Comparison of ENCODE assay signal across 10 mouse cellular contexts in genomic region chr10:84059646-84060491, GRCm38 (mm10).
DNase-seq lines count a peak whose midpoint lies in the region; ATAC-seq and TF ChIP-seq lines count a peak whose summit lies in the region.
"Had no signal": no experiment of that assay in that cellular context is flagged by ENCODE, and none has a peak within 500 bp of the region (broad histone marks: within the 10 kb centered on the region; RNA-seq: fewer than 3 reads in every experiment).

No protein-coding gene starts in this region.

- peaks cover 33% of the 10 kb centered on the region for H3K4me1 ChIP-seq in embryonic facial prominence, embryonic 15.5 days
- peaks cover 12% of the 10 kb centered on the region for H3K4me1 ChIP-seq in hindbrain, postnatal 0 days (ENCODE audit: insufficient read depth, low read length)
- H3K4me1 ChIP-seq in lung, postnatal 0 days (ENCODE audit: insufficient read depth, low read depth, low read length): 0 out of 2 replicates have a peak, but pooled peaks cover 7% of the 10 kb centered on the region

- H3K27me3 ChIP-seq in embryonic facial prominence, embryonic 15.5 days: no peaks in the 10 kb centered on the region
- no peaks in the 10 kb centered on the region for H3K27me3 ChIP-seq in hindbrain, postnatal 0 days (ENCODE audit: insufficient read depth, low read length)
- H3K27me3 ChIP-seq in lung, postnatal 0 days (replicated peaks; ENCODE audit: insufficient read depth, low read length): no peaks in the 10 kb centered on the region

- H3K9ac ChIP-seq in embryonic facial prominence, embryonic 15.5 days: no peak overlapping the region
- no peak overlapping the region for H3K9ac ChIP-seq in hindbrain, postnatal 0 days (replicated peaks; ENCODE audit: low read length)
- no peak overlapping the region for H3K9ac ChIP-seq in lung, postnatal 0 days (replicated peaks; ENCODE audit: low read depth)
- H3K9ac ChIP-seq: kidney, embryonic 15.5 days had no signal

- TF ChIP-seq EP300 in lung, postnatal 0 days (IDR thresholded peaks at IDR 0.05): no peak

- peak; percentile 86 for DNase-seq in heart, adult 11 months
- no peak for DNase-seq in heart, adult 8-10 months (ENCODE audit: low spot score)
- DNase-seq in hindbrain, postnatal 0 days (ENCODE audit: low spot score): peak; percentile 53
- no peak for DNase-seq in ovary, postnatal 36 days (ENCODE audit: low spot score)
- DNase-seq in MN1 (ENCODE audit: low spot score): no peak
- no peak for DNase-seq in lung, postnatal 0 days (ENCODE audit: low spot score)

- no peak overlapping the region for H3K4me3 ChIP-seq in embryonic facial prominence, embryonic 15.5 days (replicated peaks)
- H3K4me3 ChIP-seq in hindbrain, postnatal 0 days (ENCODE audit: low read length): no peak overlapping the region
- H3K4me3 ChIP-seq in lung, postnatal 0 days (ENCODE audit: low read depth, low read length): no peak overlapping the region
- H3K4me3 ChIP-seq: erythroblast, embryonic 14.5 days; kidney, embryonic 15.5 days had no signal

- no peak for TF ChIP-seq CTCF in hindbrain, postnatal 0 days (IDR thresholded peaks at IDR 0.05; ENCODE audit: low read depth)
- TF ChIP-seq CTCF in lung, postnatal 0 days (IDR thresholded peaks at IDR 0.05): no peak

- ATAC-seq in cerebellum, adult (ENCODE audit: insufficient number of reproducible peaks, low FRiP score, low TSS enrichment): peak; percentile 41; the same call in 1 of the 2 replicates
- ATAC-seq in embryonic facial prominence, embryonic 15.5 days (ENCODE audit: insufficient number of reproducible peaks, low FRiP score, low TSS enrichment, low read depth): no peak
- ATAC-seq in hindbrain, postnatal 0 days: peak; percentile 52
- ATAC-seq in lung, postnatal 0 days: no peak

- WGBS in embryonic facial prominence, embryonic 15.5 days: 54% methylated on average over 9 of the region's 9 CpGs
- WGBS in hindbrain, postnatal 0 days: 33% methylated on average over 9 of the region's 9 CpGs
- WGBS in lung, postnatal 0 days: 90% methylated on average over 9 of the region's 9 CpGs

- peak overlapping the region; percentile 75; the same call in 1 of the 2 replicates for H3K27ac ChIP-seq in embryonic facial prominence, embryonic 15.5 days (replicated peaks)
- peak overlapping the region; percentile 74 for H3K27ac ChIP-seq in hindbrain, postnatal 0 days
- H3K27ac ChIP-seq in lung, postnatal 0 days (ENCODE audit: low read length): no peak overlapping the region

- no peak overlapping the region for H3K4me2 ChIP-seq in embryonic facial prominence, embryonic 15.5 days (replicated peaks)
- H3K4me2 ChIP-seq in hindbrain, postnatal 0 days (ENCODE audit: low read depth, low read length): no peak overlapping the region
- H3K4me2 ChIP-seq in lung, postnatal 0 days (replicated peaks; ENCODE audit: low read depth, low read length): no peak overlapping the region

- no peaks in the 10 kb centered on the region for H3K9me3 ChIP-seq in embryonic facial prominence, embryonic 15.5 days (replicated peaks)
- no peaks in the 10 kb centered on the region for H3K9me3 ChIP-seq in hindbrain, postnatal 0 days (ENCODE audit: low read length)
- no peaks in the 10 kb centered on the region for H3K9me3 ChIP-seq in lung, postnatal 0 days (ENCODE audit: low read length)
- H3K9me3 ChIP-seq: kidney, embryonic 15.5 days had no signal

- H3K36me3 ChIP-seq in embryonic facial prominence, embryonic 15.5 days: no peaks in the 10 kb centered on the region
- H3K36me3 ChIP-seq in hindbrain, postnatal 0 days (ENCODE audit: insufficient read depth, low read length): no peaks in the 10 kb centered on the region
- no peaks in the 10 kb centered on the region for H3K36me3 ChIP-seq in lung, postnatal 0 days (ENCODE audit: insufficient read depth, low read length)
- H3K36me3 ChIP-seq: kidney, embryonic 15.5 days had no signal

Comparison
In these comparisons a context has a peak if more than half of its experiments do, and no peak if none do; other contexts are left out.
1. DNase-seq: peak in heart, adult 11 months (single experiment) and hindbrain, postnatal 0 days (single experiment); none in heart, adult 8-10 months (single experiment), ovary, postnatal 36 days (single experiment), MN1 (single experiment) and lung, postnatal 0 days (single experiment).
2. ATAC-seq: peak in cerebellum, adult (single experiment) and hindbrain, postnatal 0 days (single experiment); none in embryonic facial prominence, embryonic 15.5 days (single experiment) and lung, postnatal 0 days (single experiment).